Mouse (Mus musculus) kidney, adult 2 months (tissue): Measurements from ENCODE around the gene Slc48a1.

Experiments
- CTCF ChIP-seq: fragments of 200-500 bp; conservative IDR thresholded peaks from 2 replicates; pipeline ENCODE4 v1.5.1; 2011; ENCODE audit warnings: low read depth, mild to moderate bottlenecking, control low read depth, low read length, moderate library complexity, mixed read lengths; ENCODE audit not compliant: insufficient read depth, insufficient read length
- POLR2A ChIP-seq: fragments of 200-500 bp; IDR thresholded peaks from one replicate; pipeline ENCODE4 v1.6.1; 2011; ENCODE audit warnings: low read depth, low read length, control low read depth

DNA sequence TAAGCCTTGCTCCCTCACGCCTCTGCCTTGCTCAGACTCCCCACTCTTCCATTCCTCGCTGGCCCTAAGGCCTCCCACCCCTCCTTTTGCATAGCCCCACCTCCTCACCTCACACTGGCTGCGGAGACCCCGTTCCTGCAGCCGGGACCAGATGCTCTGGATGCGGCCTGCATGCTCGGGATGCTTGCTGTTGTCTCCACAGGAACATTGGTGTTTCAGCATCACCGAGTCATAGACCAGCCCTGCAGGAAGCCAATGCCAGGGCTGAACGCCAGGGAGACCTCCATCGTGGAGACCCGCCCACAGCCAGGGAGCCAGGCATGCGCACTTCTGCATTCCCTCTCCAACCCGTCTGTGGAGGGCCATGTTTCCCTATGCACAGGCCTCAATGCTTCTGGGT lies 24.3 kb downstream of the Slc48a1 start:
- TF ChIP-seq CTCF (no peak), POLR2A (no peak)
